In the genomic region with DNA sequence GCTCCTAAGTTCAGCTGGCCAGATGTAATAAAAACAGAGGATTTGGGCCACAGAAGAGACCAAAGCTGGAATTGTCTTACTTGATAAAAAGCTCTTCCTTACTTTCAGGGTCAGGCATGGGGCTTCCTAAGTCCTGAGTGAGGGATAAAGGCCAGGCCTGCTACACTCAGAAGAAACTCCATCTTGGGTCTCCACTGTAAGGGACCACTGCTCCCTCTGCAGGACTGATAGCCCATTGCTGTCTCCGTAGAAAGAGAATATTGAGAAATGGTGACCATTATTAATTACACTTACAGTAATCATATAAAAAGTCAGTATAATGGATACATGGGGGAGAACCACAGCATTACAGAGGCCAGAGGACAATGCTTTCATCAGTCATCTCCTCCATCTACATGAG, we compare ENCODE assay signal across 7 mouse cellular contexts. TPM values are rescaled to one million over a fixed set of nuclear protein-coding genes. Genes with fewer than 3 reads are reported as not detected.
A peak's percentile ranks its signal among the peaks of the same experiment; 100 is the strongest.
DNase-seq lines count a peak whose midpoint lies in the region; TF ChIP-seq lines count a peak whose summit lies in the region.

No protein-coding gene starts in this region.

- no peaks in the 10 kb centered on the region for H3K79me2 ChIP-seq in myocyte (ENCODE audit: control insufficient read depth, insufficient read depth)

- DNase-seq in kidney, adult 9 months, result peak; percentile 34
- no peak for DNase-seq in kidney, adult 18-20 months
- peak; percentile 66 for DNase-seq in cerebellum, adult 9-10 months
- peak; percentile 47 for DNase-seq in heart, postnatal 4 days
- no peak for DNase-seq in spleen, postnatal 4 days (ENCODE audit: low spot score in 2 of 2)
- no peak for DNase-seq in frontal cortex, adult 2 months (ENCODE audit: extremely low spot score in 1 of 2, low spot score in 1 of 2)

- H3K4me3 ChIP-seq in myocyte, result no peak overlapping the region

- H3K27me3 ChIP-seq in myocyte (ENCODE audit: control insufficient read depth, insufficient read depth, insufficient read length), result no peaks in the 10 kb centered on the region

- peaks cover 4% of the 10 kb centered on the region for H3K36me3 ChIP-seq in myocyte (ENCODE audit: control insufficient read depth, insufficient read depth)

- no peak for TF ChIP-seq POLR2A in myocyte (IDR thresholded peaks at IDR 0.05; ENCODE audit: insufficient read length, low read depth)

- H3ac ChIP-seq in myocyte (ENCODE audit: control insufficient read depth, insufficient read length), result no peak overlapping the region

- H3K4me2 ChIP-seq in myocyte (ENCODE audit: low read depth), result peak overlapping the region; percentile 3

TF ChIP-seq in myocyte, 11 proteins besides CTCF, POLR2A, EP300 and RAD21:
- TF ChIP-seq SRF (IDR thresholded peaks at IDR 0.05; ENCODE audit: control insufficient read depth, insufficient read length, low read depth) (no peak), POLR2AphosphoS2 (IDR thresholded peaks at IDR 0.05; ENCODE audit: insufficient read length, low read depth) (no peak), CEBPB (IDR thresholded peaks at IDR 0.05; ENCODE audit: insufficient read depth, poor library complexity, severe bottlenecking) (no peak), MYOD1 (IDR thresholded peaks at IDR 0.05; ENCODE audit: control insufficient read depth in 1 of 3, insufficient read length in 2 of 3, low read depth in 2 of 3) (no peak), TCF12 (IDR thresholded peaks at IDR 0.05; ENCODE audit: insufficient read depth, poor library complexity, severe bottlenecking) (no peak), MAX (IDR thresholded peaks at IDR 0.05; ENCODE audit: low read depth) (no peak), REST (IDR thresholded peaks at IDR 0.05; ENCODE audit: insufficient read depth, insufficient read length) (no peak)
TF ChIP-seq in myocyte: peak in this region for 0.

RNA-seq across cellular contexts. Expression of a gene that starts 59.7 kb away (rescaled TPM):
- total RNA-seq in heart, postnatal 4 days (2021), result 1 to 10 TPM; 4.7 to 4.9 TPM
- 0.12 TPM for polyA plus RNA-seq in myocyte (2012; fragmentation: generic; extraction: Trizol)
- polyA plus RNA-seq in frontal cortex, adult 2 months (2012; rRNA removed), result 10.3 and 11.7 TPM in 2 replicates

Comparison
In these comparisons a context has a peak if more than half of its experiments do, and no peak if none do; other contexts are left out.
1. DNase-seq: peak in kidney, adult 9 months (single experiment), cerebellum, adult 9-10 months (single experiment) and heart, postnatal 4 days (single experiment); none in kidney, adult 18-20 months (single experiment), spleen, postnatal 4 days (0 of 2) and frontal cortex, adult 2 months (0 of 2).
2. RNA of a gene that starts 59.7 kb away (polyA plus RNA-seq): 10.3 to 11.7 TPM in frontal cortex, adult 2 months; 0.12 TPM in myocyte (single experiment); every median in the first group is over 10 times any median in the second.